Mouse (Mus musculus): ENCODE results near the gene Lmtk3. TPM values are rescaled to one million over a fixed set of nuclear protein-coding genes. Genes with fewer than 3 reads are reported as not detected.

The Lmtk3 gene
- polyA plus RNA-seq, 1 experiment from 2014 or later, result 19.6 TPM

DNA sequence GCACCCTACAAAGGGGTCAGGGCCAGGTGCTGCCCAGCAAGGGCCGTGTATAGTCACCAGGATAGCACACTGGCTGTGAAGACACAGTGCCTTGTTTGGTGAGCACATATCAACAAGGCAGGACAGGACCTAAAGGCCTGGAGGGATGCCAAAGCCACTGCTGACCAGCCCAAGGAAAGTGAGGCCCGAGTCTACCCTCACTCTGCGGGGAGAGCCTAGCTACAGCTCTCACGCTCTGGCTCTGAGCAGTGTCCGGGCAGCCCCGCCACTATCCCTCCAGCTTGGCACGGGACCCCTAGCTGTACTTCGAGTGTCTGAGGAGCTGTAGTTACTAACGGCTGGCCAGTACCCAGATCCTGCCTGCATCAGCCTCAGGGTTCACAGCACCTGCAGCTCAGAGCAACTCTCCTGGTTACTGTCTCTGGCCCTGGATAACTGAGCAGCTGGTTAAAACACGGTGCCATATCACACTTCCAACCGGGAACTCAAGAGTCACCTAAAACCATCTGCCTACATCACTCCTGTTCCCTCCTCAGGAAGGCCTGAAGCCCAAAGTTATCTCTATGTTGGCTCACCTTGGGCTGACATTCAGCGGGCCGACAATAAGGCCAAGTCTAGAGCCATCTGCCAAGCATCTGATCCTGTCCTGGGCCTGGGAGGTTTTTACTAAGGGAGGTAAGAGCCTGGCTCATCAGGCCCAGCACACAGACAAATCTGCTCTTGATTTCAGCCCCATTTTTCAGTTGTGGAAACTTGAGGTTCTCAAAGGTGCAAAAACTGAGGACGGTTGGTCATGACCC, 25.9 kb downstream of the Lmtk3 start:
- WGBS, result 86% methylated on average over 14 of the region's 14 CpGs
- peak overlapping the region; percentile 16; the same call in 1 of the 2 replicates for H3K9ac ChIP-seq (ENCODE audit: low read depth, low read length)
- H3K27ac ChIP-seq (ENCODE audit: low read length), result no peak overlapping the region
- peaks cover 18% of the 10 kb centered on the region for H3K4me1 ChIP-seq (ENCODE audit: control insufficient read depth, insufficient read depth, low read length)
- H3K4me3 ChIP-seq (ENCODE audit: low read depth, low read length), result no peak overlapping the region
- H3K4me2 ChIP-seq (ENCODE audit: low read length), result no peak overlapping the region
- peaks cover 47% of the 10 kb centered on the region for H3K36me3 ChIP-seq (ENCODE audit: control insufficient read depth, insufficient read depth, low read length)
- H3K27me3 ChIP-seq (ENCODE audit: control insufficient read depth, insufficient read depth, low read depth, low read length), result no peaks in the 10 kb centered on the region
- no peaks in the 10 kb centered on the region for H3K9me3 ChIP-seq (replicated peaks; ENCODE audit: control insufficient read depth, low read length, poor library complexity, severe bottlenecking)
- ATAC-seq, result no peak

DNA sequence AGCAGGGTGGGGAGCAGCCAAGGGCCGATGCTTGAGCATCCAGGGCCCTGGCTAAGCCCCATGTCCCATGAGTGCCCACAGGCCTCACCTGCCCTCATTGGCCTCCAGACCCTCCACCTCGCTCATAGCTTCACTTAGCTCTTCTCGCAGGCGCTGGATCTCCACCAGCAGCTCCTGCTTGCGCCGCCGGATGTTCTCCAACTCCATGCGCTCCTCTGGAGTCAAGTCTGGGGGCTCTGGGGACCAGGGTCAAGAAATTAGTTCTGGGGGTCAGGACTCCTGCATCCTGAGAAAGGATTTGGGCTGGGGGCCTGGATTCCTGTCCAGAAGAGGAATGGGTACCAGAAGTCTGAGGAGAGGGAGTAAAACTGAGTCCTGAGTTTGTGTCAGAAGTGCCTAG, 29.4 kb downstream of the Lmtk3 start:
- H3K27me3 ChIP-seq (ENCODE audit: control insufficient read depth, insufficient read depth, low read depth, low read length), result no peaks in the 10 kb centered on the region
- peak overlapping the region; percentile 91 for H3K4me2 ChIP-seq (ENCODE audit: low read length)
- ATAC-seq, result no peak
- peaks cover 40% of the 10 kb centered on the region for H3K36me3 ChIP-seq (ENCODE audit: control insufficient read depth, insufficient read depth, low read length)
- peaks cover 28% of the 10 kb centered on the region for H3K4me1 ChIP-seq (ENCODE audit: control insufficient read depth, insufficient read depth, low read length)
- peak overlapping the region; percentile 100; the same call in 1 of the 2 replicates for H3K27ac ChIP-seq (ENCODE audit: low read length)
- no peaks in the 10 kb centered on the region for H3K9me3 ChIP-seq (replicated peaks; ENCODE audit: control insufficient read depth, low read length, poor library complexity, severe bottlenecking)
- peak overlapping the region; percentile 100 for H3K9ac ChIP-seq (ENCODE audit: low read depth, low read length)
- peak overlapping the region; percentile 94 for H3K4me3 ChIP-seq (ENCODE audit: low read depth, low read length)
- WGBS, result 91% methylated on average over 8 of the region's 8 CpGs

DNA sequence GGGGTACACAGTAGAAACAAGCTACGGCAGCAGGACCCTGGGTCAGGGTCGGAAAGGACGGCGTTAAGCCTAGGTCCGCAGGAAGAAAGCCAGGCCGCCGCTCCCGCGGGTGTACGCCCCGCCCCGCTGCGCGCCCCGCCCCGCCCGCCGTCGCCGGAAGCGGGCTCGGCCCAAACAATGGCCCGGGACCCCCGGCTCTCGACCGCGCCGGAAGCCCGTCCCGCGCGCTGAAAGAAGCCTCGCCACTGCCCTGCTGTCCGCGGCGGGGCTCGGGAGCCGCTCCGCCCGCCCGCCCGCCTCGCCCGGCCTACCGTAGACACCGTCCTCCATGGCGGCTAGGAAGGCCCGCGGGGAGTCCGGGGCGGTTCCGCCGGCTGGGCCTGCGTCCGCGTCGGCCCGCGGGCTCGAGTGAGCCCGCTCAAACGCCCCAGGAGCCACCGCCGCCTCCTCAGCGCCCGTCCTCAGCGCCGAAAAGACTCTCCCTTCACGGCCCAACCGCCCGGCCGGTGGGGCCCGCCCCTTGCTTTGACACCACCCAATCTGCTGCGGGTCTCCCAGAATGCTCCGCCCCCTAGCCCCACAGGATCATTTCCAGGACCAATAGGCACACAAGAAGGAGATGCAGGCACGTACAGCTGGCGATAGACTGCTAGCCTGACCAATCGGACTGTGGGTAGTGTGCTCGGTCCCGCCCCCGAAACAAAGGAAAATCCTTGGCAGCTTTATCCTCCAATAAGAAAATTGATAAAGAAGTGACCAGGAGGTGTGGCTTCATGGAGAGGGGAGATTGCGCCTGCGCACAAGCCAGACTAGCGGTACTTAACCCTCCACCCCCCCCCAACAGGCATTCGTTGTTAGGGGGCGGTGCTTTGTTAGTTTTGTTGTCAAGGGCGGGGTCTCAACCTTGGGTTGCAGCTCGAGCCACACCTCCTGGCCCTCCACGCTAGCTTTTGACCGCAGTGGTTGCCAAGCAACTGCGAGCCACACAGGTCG, 30.5 kb downstream of the Lmtk3 start, which contains the start of gene Cyth2:
Cyth2 (minus strand) TSS at position 795 of the 993 bp plus-strand sequence.
- H3K36me3 ChIP-seq (ENCODE audit: control insufficient read depth, insufficient read depth, low read length), result peaks cover 29% of the 10 kb centered on the region
- H3K4me2 ChIP-seq (ENCODE audit: low read length), result peak within 1 kb of the TSS; percentile 91
- peak within 1 kb of the TSS; percentile 100 for H3K27ac ChIP-seq (ENCODE audit: low read length)
- peak within 1 kb of the TSS; percentile 94 for H3K4me3 ChIP-seq (ENCODE audit: low read depth, low read length)
- H3K4me1 ChIP-seq (ENCODE audit: control insufficient read depth, insufficient read depth, low read length), result peaks cover 28% of the 10 kb centered on the region
- WGBS, result under 1% methylated on average over 70 of the region's 92 CpGs
- ATAC-seq, result peak; percentile 99
- H3K27me3 ChIP-seq (ENCODE audit: control insufficient read depth, insufficient read depth, low read depth, low read length), result no peaks in the 10 kb centered on the region
- no peaks in the 10 kb centered on the region for H3K9me3 ChIP-seq (replicated peaks; ENCODE audit: control insufficient read depth, low read length, poor library complexity, severe bottlenecking)
- peak within 1 kb of the TSS; percentile 100 for H3K9ac ChIP-seq (ENCODE audit: low read depth, low read length)

GRCm38 (mm10) chr7:45814841-45815240, 31.3 kb downstream of the Lmtk3 start:
- Histone ChIP-seq H3K4me2 (ENCODE audit: low read length) (peak overlapping the region; percentile 46), H3K4me1 (ENCODE audit: control insufficient read depth, insufficient read depth, low read length) (peaks cover 28% of the 10 kb centered on the region), H3K4me3 (ENCODE audit: low read depth, low read length) (peak overlapping the region; percentile 25), H3K27ac (ENCODE audit: low read length) (peak overlapping the region; percentile 77), H3K27me3 (ENCODE audit: control insufficient read depth, insufficient read depth, low read depth, low read length) (no peaks in the 10 kb centered on the region), H3K36me3 (ENCODE audit: control insufficient read depth, insufficient read depth, low read length) (peaks cover 22% of the 10 kb centered on the region), H3K9me3 (replicated peaks; ENCODE audit: control insufficient read depth, low read length, poor library complexity, severe bottlenecking) (no peaks in the 10 kb centered on the region), H3K9ac (ENCODE audit: low read depth, low read length) (peak overlapping the region; percentile 27; the same call in 1 of the 2 replicates)
- 0% methylated on average over 5 of the region's 5 CpGs for WGBS
- no peak for ATAC-seq

DNA sequence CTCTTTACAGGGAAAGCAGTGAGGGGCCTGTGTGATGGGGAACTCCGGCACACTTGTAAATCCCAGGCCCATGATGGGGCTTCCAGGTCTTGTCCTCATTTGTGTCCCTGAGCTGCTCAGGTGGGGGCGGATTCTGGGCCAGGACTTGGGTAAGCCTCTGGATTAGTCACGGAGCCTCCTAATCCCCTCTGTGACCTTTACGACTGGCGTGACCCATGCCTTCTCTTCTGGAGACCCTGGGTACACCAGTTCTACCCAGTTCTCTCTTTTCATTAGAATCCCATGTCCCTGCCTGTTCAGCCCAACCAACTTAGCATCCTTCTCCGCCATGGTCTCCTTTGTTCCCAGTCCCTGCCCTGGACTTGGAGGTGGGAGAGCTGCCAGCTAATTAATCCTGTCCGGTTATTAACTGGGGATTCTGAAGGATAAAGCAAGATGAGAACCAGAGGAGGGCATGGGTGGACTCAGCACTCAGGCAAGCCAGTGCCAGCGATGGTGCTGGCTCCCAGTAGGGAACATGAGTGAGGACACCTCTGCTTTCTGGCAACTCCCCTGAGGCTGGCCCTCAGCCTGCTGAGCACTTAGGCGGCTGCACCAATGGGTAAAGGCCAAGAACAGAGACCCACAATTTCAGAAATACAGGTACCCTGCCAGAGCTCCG, 31.9 kb downstream of the Lmtk3 start:
- no peak for ATAC-seq
- peaks cover 28% of the 10 kb centered on the region for H3K4me1 ChIP-seq (ENCODE audit: control insufficient read depth, insufficient read depth, low read length)
- H3K27ac ChIP-seq (ENCODE audit: low read length), result peak overlapping the region; percentile 77
- 16% methylated on average over 10 of the region's 10 CpGs for WGBS
- no peak overlapping the region; the same call in 1 of the 2 replicates for H3K4me3 ChIP-seq (ENCODE audit: low read depth, low read length)
- H3K4me2 ChIP-seq (ENCODE audit: low read length), result peak overlapping the region; percentile 46
- H3K27me3 ChIP-seq (ENCODE audit: control insufficient read depth, insufficient read depth, low read depth, low read length), result no peaks in the 10 kb centered on the region
- H3K36me3 ChIP-seq (ENCODE audit: control insufficient read depth, insufficient read depth, low read length), result peaks cover 16% of the 10 kb centered on the region
- H3K9ac ChIP-seq (ENCODE audit: low read depth, low read length), result peak overlapping the region; percentile 27; the same call in 1 of the 2 replicates
- no peaks in the 10 kb centered on the region for H3K9me3 ChIP-seq (replicated peaks; ENCODE audit: control insufficient read depth, low read length, poor library complexity, severe bottlenecking)

DNA sequence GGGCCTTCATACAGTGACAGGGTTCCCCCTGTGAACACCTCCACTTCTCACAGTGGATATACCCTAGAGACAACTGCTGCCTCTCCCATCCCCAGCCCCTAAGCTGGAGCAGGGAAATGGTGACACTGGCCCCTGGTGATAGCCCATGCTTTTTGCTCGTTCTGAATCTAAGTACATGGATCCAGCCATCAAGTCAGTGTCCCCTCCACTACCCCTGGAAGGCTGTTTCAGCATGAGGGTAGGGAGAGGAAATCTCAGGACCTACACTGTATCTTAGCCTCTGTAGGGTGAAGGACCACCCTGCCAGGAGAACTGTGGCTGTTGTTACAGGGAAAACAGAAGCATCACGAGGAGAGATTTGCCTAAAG, 32.4 kb downstream of the Lmtk3 start:
- H3K9ac ChIP-seq (ENCODE audit: low read depth, low read length), result no peak overlapping the region
- peaks cover 28% of the 10 kb centered on the region for H3K4me1 ChIP-seq (ENCODE audit: control insufficient read depth, insufficient read depth, low read length)
- no peaks in the 10 kb centered on the region for H3K9me3 ChIP-seq (replicated peaks; ENCODE audit: control insufficient read depth, low read length, poor library complexity, severe bottlenecking)
- no peak for ATAC-seq
- no peaks in the 10 kb centered on the region for H3K27me3 ChIP-seq (ENCODE audit: control insufficient read depth, insufficient read depth, low read depth, low read length)
- 26% methylated on average over 2 of the region's 2 CpGs for WGBS
- no peak overlapping the region for H3K4me3 ChIP-seq (ENCODE audit: low read depth, low read length)
- no peak overlapping the region for H3K4me2 ChIP-seq (ENCODE audit: low read length)
- peaks cover 15% of the 10 kb centered on the region for H3K36me3 ChIP-seq (ENCODE audit: control insufficient read depth, insufficient read depth, low read length)
- H3K27ac ChIP-seq (ENCODE audit: low read length), result no peak overlapping the region

DNA sequence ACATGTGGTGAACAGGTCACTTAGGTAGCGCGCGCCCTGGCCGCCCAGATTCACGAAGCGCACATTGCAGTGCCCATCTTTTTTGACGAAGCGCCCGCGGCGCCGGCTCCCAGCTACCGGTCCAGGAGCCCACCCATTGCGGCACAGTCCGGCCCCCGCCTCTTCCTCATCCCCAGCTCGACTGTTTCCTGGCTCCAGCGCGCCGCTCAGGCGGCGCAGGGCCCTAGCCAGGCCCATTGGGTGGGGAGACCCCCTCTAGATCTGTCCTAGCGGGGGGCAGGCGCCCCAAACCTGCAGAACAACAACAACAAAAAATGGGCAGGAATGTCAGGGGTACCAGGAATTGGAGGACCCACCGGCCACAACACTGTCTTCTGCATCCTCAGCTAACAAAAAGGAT, 36.3 kb downstream of the Lmtk3 start:
- no peak for ATAC-seq
- WGBS, result 17% methylated on average over 13 of the region's 25 CpGs
- Histone ChIP-seq H3K9me3 (replicated peaks; ENCODE audit: control insufficient read depth, low read length, poor library complexity, severe bottlenecking) (no peaks in the 10 kb centered on the region), H3K9ac (ENCODE audit: low read depth, low read length) (no peak overlapping the region), H3K27me3 (ENCODE audit: control insufficient read depth, insufficient read depth, low read depth, low read length) (no peaks in the 10 kb centered on the region), H3K27ac (ENCODE audit: low read length) (no peak overlapping the region), H3K4me1 (ENCODE audit: control insufficient read depth, insufficient read depth, low read length) (peaks cover 12% of the 10 kb centered on the region), H3K36me3 (ENCODE audit: control insufficient read depth, insufficient read depth, low read length) (peaks cover 5% of the 10 kb centered on the region), H3K4me2 (ENCODE audit: low read length) (peak overlapping the region; percentile 8; the same call in 1 of the 2 replicates), H3K4me3 (ENCODE audit: low read depth, low read length) (no peak overlapping the region)

- H3K27ac ChIP-seq (ENCODE audit: low read length), result no peak overlapping the region
- peaks cover 2% of the 10 kb centered on the region; the same call in 1 of the 2 replicates for H3K4me1 ChIP-seq (ENCODE audit: control insufficient read depth, insufficient read depth, low read length)
- no peaks in the 10 kb centered on the region for H3K27me3 ChIP-seq (ENCODE audit: control insufficient read depth, insufficient read depth, low read depth, low read length)
Observed at GRCm38 (mm10) chr7:45820913-45821312, 37.4 kb downstream of the Lmtk3 start.

More at GRCm38 (mm10) chr7:45820913-45821312, 37.4 kb downstream of the Lmtk3 start:
- peaks cover 12% of the 10 kb centered on the region for H3K36me3 ChIP-seq (ENCODE audit: control insufficient read depth, insufficient read depth, low read length)
- H3K4me3 ChIP-seq (ENCODE audit: low read depth, low read length), result no peak overlapping the region
- ATAC-seq, result no peak
- H3K9ac ChIP-seq (ENCODE audit: low read depth, low read length), result no peak overlapping the region
- H3K9me3 ChIP-seq (replicated peaks; ENCODE audit: control insufficient read depth, low read length, poor library complexity, severe bottlenecking), result no peaks in the 10 kb centered on the region
- no peak overlapping the region for H3K4me2 ChIP-seq (ENCODE audit: low read length)

All from midbrain, embryonic 16.5 days (tissue).